Mouse (Mus musculus) intestine, postnatal 0 days (tissue): ENCODE measurements around the gene Tmem56. TPM values are rescaled to one million over a fixed set of nuclear protein-coding genes. Genes with fewer than 3 reads are reported as not detected.

ENCODE experiments used
- ATAC-seq: fragments of 200-750 bp; cut with Nextera tagmentation; 2 replicates; pipeline ENCODE4 v1.8.0; 2017; ENCODE audit warnings: mild to moderate bottlenecking, moderate TSS enrichment, moderate library complexity
- H3K27ac ChIP-seq: fragments of 300-500 bp; sonication (generic); 2 replicates; pipeline ENCODE4 v1.5.1; 2014; ENCODE audit warnings: mild to moderate bottlenecking, low read depth, low read length, moderate library complexity
- H3K27me3 ChIP-seq: fragments of 300-500 bp; sonication (generic); replicated peaks from 2 replicates; pipeline ENCODE4 v1.6.1; 2014; ENCODE audit warnings: low read length, mixed read lengths; ENCODE audit not compliant: control insufficient read depth, insufficient read depth
- H3K36me3 ChIP-seq: fragments of 300-500 bp; sonication (generic); 2 replicates; pipeline ENCODE4 v1.6.1; 2014; ENCODE audit warnings: mild to moderate bottlenecking, moderate library complexity; ENCODE audit not compliant: control insufficient read depth, insufficient read depth
- H3K4me1 ChIP-seq: fragments of 300-500 bp; sonication (generic); replicated peaks from 2 replicates; pipeline ENCODE4 v1.6.1; 2014; ENCODE audit warnings: antibody characterized with exemption, low read length, mixed read lengths; ENCODE audit not compliant: control insufficient read depth, insufficient read depth
- H3K4me2 ChIP-seq: fragments of 300-500 bp; sonication (generic); replicated peaks from 2 replicates; pipeline ENCODE4 v1.6.1; 2014; ENCODE audit warnings: low read depth, mild to moderate bottlenecking, moderate library complexity
- H3K4me3 ChIP-seq: fragments of 300-500 bp; sonication (generic); 2 replicates; pipeline ENCODE4 v1.5.1; 2014; ENCODE audit warnings: low read depth, low read length
- H3K9ac ChIP-seq: fragments of 300-500 bp; sonication (generic); 2 replicates; pipeline ENCODE4 v1.6.1; 2014; ENCODE audit warnings: mild to moderate bottlenecking, low read depth, low read length
- H3K9me3 ChIP-seq: fragments of 300-500 bp; sonication (generic); 2 replicates; pipeline ENCODE4 v1.6.1; 2016; ENCODE audit warnings: mixed run types; ENCODE audit not compliant: control insufficient read depth
- CTCF ChIP-seq: sonication (generic); IDR thresholded peaks from 2 replicates; pipeline ENCODE4 v1.5.1; 2016; ENCODE audit warnings: low read depth, mild to moderate bottlenecking, control low read depth, antibody characterized with exemption, moderate library complexity
- WGBS: fragments of 180-500 bp; shearing (Covaris S2); extraction: QIAGEN DNeasy Blood & Tissue Kit; methylation state at CpG from one replicate; pipeline ENCODE4 v1.1.7; 2014; 5-methylcytosine and 5-hydroxymethylcytosine counted together
- polyA plus RNA-seq: library from polyadenylated mRNA; unstranded; fragments of >200 nt; fragmentation: Nextera tagmentation; extraction: Ambion mirVana; gene quantifications from 2 replicates; pipeline ENCODE4 v1.2.1, GENCODE M21; 2015

Tmem56 gene
- polyA plus RNA-seq, 1 experiment from 2014 or later: 6.8 TPM

- H3K4me1 ChIP-seq: no peaks in the 10 kb centered on the region
- no peak overlapping the region for H3K4me3 ChIP-seq
- no peak overlapping the region for H3K9ac ChIP-seq
- TF ChIP-seq CTCF: no peak
- no peak overlapping the region for H3K27ac ChIP-seq
- no peak for ATAC-seq
- H3K27me3 ChIP-seq: no peaks in the 10 kb centered on the region
- H3K4me2 ChIP-seq: no peak overlapping the region
- H3K9me3 ChIP-seq: no peaks in the 10 kb centered on the region
- peaks cover 13% of the 10 kb centered on the region; the same call in 1 of the 2 replicates for H3K36me3 ChIP-seq
- WGBS: 95% methylated on average over 7 of the region's 7 CpGs
Measured at GRCm38 (mm10) chr3:121315498-121315897, 32.6 kb upstream of the Tmem56 start.

DNA sequence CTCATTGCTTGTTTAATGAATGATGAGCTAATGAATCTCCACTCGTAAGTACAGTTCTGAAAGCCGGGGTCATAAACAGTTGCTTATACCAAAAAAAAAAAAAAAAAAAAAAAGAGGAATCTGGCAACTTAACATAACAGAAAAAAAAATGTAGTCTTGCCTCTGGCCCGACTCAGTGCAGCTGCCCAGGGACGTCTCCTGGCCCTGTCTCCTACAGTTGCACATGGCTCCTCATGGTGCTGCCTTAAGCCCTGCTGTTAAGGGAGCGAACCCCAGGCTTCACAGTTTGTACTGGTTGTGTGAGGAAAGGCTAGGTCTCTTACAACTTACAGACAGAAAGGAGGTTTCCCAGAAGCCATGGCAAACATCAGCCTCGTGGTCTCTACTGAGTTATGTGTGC, 31.3 kb upstream of the Tmem56 start:
- Histone ChIP-seq H3K27ac (no peak overlapping the region), H3K9me3 (no peaks in the 10 kb centered on the region), H3K4me2 (no peak overlapping the region), H3K27me3 (no peaks in the 10 kb centered on the region), H3K4me3 (no peak overlapping the region), H3K9ac (no peak overlapping the region), H3K4me1 (no peaks in the 10 kb centered on the region), H3K36me3 (peaks cover 7% of the 10 kb centered on the region; the same call in 1 of the 2 replicates)
- no peak for TF ChIP-seq CTCF
- WGBS: 64% methylated on average over 6 of the region's 6 CpGs
- ATAC-seq: no peak

GRCm38 (mm10) chr3:121312979-121313378, 30.1 kb upstream of the Tmem56 start:
- H3K4me3 ChIP-seq: no peak overlapping the region
- H3K36me3 ChIP-seq: peaks cover 7% of the 10 kb centered on the region; the same call in 1 of the 2 replicates
- H3K4me2 ChIP-seq: no peak overlapping the region
- H3K9ac ChIP-seq: no peak overlapping the region
- H3K27me3 ChIP-seq: no peaks in the 10 kb centered on the region
- WGBS: 76% methylated on average over 9 of the region's 9 CpGs
- no peak for TF ChIP-seq CTCF
- no peaks in the 10 kb centered on the region for H3K9me3 ChIP-seq
- no peak overlapping the region for H3K27ac ChIP-seq
- ATAC-seq: no peak
- H3K4me1 ChIP-seq: no peaks in the 10 kb centered on the region

GRCm38 (mm10) chr3:121312426-121312825, 29.5 kb upstream of the Tmem56 start:
- TF ChIP-seq CTCF: no peak
- Histone ChIP-seq H3K27ac (no peak overlapping the region), H3K4me3 (no peak overlapping the region), H3K4me2 (no peak overlapping the region), H3K9me3 (no peaks in the 10 kb centered on the region), H3K4me1 (no peaks in the 10 kb centered on the region), H3K36me3 (peaks cover 7% of the 10 kb centered on the region; the same call in 1 of the 2 replicates), H3K9ac (no peak overlapping the region), H3K27me3 (no peaks in the 10 kb centered on the region)
- 76% methylated on average over 6 of the region's 6 CpGs for WGBS
- no peak for ATAC-seq

- TF ChIP-seq CTCF: peak; percentile 73
- Histone ChIP-seq H3K9ac (no peak overlapping the region), H3K4me1 (no peaks in the 10 kb centered on the region), H3K9me3 (no peaks in the 10 kb centered on the region), H3K27me3 (no peaks in the 10 kb centered on the region), H3K4me2 (no peak overlapping the region), H3K4me3 (no peak overlapping the region), H3K36me3 (0 out of 2 replicates have a peak, but pooled peaks cover 3% of the 10 kb centered on the region), H3K27ac (no peak overlapping the region)
- 77% methylated on average over 16 of the region's 16 CpGs for WGBS
- no peak for ATAC-seq
Measured at GRCm38 (mm10) chr3:121309896-121310714, 27.2 kb upstream of the Tmem56 start.

DNA sequence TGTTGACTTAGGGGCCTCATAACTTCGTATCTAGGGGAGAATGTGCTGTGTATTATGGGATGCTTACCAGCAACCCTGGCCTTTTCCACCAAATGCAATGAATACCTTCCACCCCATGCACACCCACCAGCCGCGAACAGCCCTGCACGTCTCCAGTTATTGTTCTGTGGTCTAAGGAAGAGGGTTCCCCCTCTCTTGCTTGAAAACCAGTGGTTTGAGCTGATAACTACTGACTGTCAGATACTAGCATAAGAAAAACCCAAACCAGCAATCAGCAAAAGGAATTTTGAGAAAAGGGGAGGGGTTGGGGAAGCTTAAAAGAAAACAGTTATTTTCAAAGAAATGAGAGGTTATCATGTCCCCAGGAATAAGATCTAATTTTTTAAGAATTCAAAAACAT, 26.5 kb upstream of the Tmem56 start:
- no peak for TF ChIP-seq CTCF
- no peak for ATAC-seq
- WGBS: 63% methylated on average over 4 of the region's 4 CpGs
- Histone ChIP-seq H3K4me1 (no peaks in the 10 kb centered on the region), H3K36me3 (no peaks in the 10 kb centered on the region), H3K9ac (no peak overlapping the region), H3K27me3 (no peaks in the 10 kb centered on the region), H3K4me2 (no peak overlapping the region), H3K4me3 (no peak overlapping the region), H3K9me3 (no peaks in the 10 kb centered on the region), H3K27ac (no peak overlapping the region)
